Mouse (Mus musculus) MEL-GATA-1-ER (cell line): ENCODE results near the gene Tmc8.
"Not testable (repeated sequence)": the region's sequence is repeated elsewhere in the genome, so short reads cannot be mapped to it uniquely, and the experiment has no call there.

Source experiments
- DNase-seq: peaks from one replicate; pipeline ENCODE4 v3.0.0-alpha.2; 2012; ENCODE audit warnings: low read depth; ENCODE audit errors: extremely low read depth

The Tmc8 gene

DNA sequence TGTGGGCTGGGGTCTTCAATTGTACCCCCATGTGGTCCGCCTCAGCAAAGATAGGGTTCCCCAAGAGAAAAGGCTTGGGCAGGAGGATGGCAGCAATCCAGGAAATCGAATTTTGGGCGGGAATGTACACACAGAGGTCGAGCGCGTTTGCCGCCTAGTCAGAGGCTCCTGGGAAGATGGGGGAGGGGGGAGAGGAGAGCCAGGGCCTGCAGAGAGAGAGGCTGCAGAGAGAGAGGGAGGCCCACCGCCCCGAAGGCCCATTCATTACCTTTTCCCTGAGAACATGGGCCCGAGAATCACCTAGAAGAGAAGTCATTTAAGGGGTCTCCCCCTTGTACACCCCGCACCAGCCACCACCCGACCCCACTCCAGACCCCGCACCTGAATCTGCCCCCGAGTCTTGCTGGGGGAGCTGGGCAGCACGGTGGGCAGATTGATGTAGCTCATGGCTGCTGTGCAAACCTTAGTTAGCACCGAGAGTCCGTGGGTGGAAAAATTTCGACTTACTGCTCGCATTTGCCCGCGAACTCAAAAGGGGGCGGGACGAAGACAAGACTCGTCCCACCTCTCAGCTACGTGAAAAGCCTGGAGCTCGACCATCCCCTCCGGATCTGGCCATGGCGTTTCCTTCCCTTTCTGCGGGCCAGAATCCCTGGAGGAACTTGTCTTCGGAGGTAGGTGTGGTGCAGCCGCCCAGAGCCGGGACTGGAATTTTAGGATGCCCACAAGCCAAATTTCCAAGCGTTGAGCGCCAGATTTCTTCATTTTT, 43.6 kb downstream of the Tmc8 start, which contains the start of the genes Afmid and Tk1:
Afmid (plus strand) TSS at position 592 of the 769 bp plus-strand sequence.
Tk1 (minus strand) TSS at position 760 of the 769 bp plus-strand sequence.
- peak; percentile 80 for DNase-seq

- DNase-seq: no peak
Measured at GRCm38 (mm10) chr11:117826164-117826563, 44.3 kb downstream of the Tmc8 start.

- DNase-seq: no peak
Measured at GRCm38 (mm10) chr11:117826916-117827315, 45.0 kb downstream of the Tmc8 start.

- DNase-seq: no peak
Measured at GRCm38 (mm10) chr11:117827386-117827785, 45.5 kb downstream of the Tmc8 start.

DNA sequence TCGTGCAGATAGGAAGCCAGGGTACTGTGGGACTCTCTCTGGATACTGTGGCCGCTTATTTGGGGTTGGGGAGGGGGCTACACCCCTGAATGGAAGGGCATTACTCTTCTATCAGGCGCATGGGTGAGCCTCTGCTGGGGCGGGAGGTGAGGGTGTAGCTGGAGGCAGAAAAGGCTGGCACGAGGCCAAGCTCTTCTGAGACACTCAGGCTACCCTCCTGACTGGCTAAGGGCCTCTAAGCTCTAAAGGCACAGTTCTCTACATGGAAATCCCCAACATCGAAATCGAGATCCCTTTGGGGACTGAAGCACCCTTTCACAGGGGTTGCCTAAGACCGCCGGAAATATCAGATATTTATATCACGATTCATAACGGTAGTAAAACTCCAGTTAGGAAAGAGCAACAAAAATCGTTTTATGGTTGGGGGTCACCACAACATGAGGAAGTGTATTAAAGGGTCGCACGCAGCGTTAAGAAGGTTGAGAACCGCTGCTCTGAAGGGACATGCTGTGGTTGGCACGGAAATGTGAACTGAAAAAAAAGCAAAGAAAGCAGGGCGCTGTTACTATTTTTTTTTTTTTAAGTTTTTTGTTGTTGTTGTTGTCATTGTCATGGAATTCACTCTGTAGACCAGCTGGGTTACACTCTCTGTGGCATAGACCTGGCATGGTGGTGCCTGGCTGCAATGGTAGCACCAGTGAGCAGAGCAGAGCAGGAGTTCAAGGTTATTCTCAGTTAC, 46.4 kb downstream of the Tmc8 start:
- DNase-seq: no peak

- peak; percentile 83 for DNase-seq
Measured at GRCm38 (mm10) chr11:117828888-117829604, 47.2 kb downstream of the Tmc8 start.

DNA sequence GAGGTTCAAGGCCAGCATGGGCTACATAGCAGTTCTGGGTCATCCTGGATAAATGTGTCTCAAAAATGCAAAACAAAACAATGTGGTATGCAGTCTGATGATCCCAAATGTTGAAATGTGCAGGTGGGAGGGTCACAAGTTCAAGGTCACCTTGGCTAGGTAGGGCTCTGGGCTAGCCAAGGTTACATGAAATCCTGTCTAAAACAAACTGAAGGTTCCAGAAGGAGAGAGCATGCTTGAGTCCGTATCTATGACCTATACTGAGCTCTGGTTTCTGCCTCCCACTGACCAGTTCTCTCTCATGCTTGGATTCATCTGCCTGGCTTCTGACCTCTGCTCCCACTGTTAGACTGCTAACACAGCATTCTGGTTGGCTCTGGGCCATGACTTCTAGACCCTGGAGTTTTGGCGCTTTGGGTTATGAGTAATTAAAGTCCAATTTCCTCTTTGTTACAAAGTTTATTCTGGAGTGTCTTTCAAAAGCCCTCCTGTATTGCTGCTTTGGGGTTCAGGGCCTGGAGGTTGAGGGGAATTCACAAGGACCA, 47.9 kb downstream of the Tmc8 start:
- no peak for DNase-seq

DNA sequence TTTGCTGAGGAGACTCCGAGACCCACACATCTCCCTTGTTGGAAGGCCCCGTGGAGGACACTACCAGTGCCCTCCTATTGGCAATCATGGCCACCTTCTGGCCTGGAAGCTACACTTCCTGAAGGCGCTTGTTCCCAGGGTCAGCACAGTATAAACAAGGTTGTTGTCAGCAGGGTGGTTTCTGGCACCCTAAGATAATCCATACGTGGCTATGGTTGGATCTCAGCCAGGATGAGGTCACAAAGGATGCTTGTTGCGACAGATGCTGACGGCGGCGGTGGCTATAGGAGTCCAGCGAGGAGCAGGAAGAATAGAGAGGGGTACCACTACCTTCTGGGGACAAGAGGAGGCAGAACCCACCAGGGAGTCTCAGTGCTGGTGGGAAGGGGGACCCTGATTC, 48.5 kb downstream of the Tmc8 start:
- peak; percentile 50 for DNase-seq

- peak; percentile 79 for DNase-seq
Measured at GRCm38 (mm10) chr11:117832086-117832969, 50.5 kb downstream of the Tmc8 start.

DNA sequence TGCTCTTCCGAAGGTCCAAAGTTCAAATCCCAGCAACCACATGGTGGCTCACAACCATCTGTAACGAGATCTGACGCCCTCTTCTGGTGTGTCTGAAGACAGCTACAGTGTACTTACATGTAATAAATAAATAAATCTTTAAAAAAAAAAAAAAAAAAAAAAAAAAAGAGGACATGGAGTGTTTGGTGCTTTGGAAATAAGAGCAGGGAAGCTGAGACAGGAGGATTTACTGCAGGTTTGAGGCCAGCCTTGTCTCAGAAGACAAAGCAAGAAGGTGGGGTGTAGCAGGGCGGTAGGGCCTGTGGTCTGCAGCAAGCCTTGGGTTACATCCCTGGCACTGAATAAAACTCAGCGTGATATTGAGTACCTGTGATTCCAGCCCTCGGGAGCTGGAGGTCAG, 51.6 kb downstream of the Tmc8 start:
- DNase-seq: not testable (repeated sequence)

DNA sequence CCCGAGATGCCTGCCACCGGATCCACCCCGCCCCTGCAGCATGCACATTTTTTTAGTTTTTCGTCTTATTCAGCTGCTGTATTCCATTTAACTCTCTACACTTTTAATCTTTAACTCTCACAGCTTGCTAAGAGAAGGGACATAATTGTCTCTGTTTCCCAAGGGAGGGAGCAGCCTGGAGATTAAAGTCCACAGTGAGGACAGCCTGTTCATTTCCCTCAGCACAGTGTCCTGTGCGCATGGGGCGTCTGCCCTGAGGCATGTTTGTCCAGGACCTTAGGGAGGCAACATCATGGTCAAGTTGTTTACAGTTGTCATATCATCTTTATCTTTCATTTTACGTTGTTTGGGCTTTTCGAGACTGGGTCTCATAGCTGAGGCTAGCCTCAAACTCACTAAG, 52.2 kb downstream of the Tmc8 start:
- DNase-seq: no peak

DNA sequence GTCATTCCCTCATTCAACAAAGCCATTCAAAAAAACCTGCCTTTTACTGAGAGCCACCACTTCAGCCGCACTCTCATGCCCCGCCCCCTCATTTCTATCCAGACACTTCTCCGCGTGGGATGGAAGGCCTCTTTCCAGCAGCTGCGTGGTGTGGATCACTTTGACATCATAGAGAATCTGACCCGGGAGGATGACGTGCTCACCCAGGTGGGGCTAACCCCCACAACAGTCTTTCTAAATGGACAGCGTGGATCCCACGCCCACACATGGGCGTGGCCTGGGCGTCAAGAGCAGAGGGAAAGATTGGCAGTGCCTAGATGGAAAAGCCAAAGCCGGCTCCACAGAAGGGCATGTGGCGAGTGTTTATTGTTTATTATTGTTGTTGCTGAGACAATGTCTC, 54.4 kb downstream of the Tmc8 start:
- DNase-seq: peak; percentile 54

DNA sequence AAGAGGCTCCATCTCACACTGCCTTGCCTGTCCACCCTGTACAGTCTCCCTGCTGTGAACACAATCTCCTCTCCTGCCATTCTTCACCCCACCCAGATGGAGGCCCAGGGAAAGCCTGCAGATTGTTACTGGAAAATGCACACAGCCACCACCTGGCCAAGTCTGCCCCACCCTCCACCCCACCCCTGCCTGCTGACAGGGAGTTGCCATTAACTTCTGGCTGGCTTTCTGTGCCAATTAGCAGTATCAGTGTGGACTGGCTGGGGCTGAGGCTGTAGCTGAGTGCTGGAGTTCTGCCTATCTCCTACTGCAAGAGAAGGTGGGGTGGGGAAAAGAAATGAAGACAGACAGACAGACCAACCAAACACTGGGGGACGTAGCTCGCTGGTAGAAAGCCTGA, 56.7 kb downstream of the Tmc8 start:
- peak; percentile 51 for DNase-seq

DNA sequence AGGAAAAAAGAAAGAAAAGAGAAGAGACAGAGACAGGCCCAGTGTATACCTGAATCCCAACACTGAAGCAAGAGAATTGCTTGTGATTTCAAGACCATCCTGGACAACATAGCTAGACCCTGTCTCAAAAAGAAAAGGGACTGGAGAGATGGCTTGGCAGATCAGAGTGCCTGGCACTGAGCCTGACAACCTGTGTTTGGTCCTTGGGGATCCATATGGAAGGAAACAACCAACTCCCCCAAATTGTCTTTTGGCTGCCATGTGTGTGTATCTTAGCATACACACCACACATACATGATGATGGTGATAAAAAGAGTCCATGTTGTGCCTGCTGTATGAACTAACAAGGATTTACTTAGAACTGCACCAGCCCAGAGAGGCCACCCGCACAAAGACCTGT, 57.1 kb downstream of the Tmc8 start:
- no peak for DNase-seq

DNA sequence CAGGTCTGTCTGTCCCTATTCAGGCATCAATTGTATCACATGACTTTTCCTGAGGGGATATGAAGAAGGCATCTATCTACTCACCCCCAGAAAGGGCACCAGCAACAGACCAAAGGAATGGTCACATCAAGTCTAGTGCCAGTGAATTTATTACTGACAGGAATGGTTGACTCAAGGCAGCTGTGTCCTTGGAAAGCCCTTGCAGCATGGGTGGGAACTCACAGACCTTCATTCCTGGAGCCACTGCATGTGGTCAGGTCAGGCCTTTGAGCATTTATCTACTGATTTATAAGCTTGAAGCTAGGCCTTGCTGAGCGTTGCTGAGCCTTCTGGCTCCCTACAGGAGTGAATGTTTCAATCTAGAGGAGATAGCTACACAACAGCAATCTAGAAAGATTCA, 59.0 kb downstream of the Tmc8 start:
- no peak for DNase-seq
